Mouse (Mus musculus) regulatory T cell (primary cell): ENCODE measurements around the gene Ube2d1.

Experiments used
- in situ Hi-C: fragments of 300-600 bp; cut with MboI, MseI; formaldehyde crosslinking; loops from one replicate; pipeline ENCODE4 v1.15.1; 2025; ENCODE audit warnings: high pct_unique_total_duplicates

Gene Ube2d1

GRCm38 (mm10) chr10:71291179-71291661 is 6.2 kb upstream of the Ube2d1 start:
- in situ Hi-C loops, result no loop called here

DNA sequence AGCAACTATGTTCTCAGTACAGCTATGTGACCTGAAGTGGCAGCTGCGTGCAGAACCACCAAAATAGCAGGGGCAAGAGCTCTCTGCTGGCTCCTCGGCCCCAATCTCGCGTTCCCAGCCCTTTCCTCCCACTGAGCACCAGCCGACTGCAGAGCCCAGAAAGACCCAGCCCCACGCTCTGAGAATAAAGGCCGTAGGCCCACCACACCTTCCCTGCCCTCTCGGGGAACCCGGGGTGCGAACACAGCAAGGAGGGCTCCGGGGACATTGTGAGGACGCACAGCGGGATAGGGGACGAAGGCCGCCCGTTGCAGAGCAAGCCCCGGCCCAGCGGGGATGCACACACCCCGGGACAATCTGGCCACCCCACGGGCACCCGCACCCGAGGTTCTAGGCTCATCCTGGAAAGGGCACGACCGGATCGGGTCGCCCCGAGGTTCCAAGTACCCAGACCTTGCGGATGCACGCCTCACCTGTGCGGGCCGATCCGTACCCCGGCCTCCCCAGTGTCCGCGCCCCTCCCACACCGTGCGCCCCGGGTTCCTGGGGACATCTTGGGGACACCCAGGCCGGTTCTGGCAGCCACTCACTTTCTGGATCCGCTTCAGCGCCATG is 444 bp downstream of the Ube2d1 start:
- in situ Hi-C loops, result no loop called here

DNA sequence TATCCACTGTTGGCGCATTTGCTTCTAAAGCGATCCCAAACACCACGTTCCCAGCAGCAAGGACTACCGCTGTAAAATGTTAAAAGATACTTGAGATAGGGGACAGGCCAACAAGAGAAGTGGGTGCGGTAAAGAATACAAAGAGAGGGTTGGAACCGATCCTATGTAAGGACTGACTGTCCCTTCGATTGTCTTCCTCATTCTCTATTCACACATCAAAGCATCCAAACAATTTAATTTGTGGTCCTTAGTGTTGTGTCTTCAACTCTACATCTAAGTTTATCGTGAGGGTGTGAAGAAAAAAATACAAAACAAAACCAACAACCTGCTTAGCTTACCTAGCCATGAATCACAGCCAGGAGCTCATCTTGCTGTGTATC is 941 bp downstream of the Ube2d1 start:
- in situ Hi-C loops, result no loop called here

DNA sequence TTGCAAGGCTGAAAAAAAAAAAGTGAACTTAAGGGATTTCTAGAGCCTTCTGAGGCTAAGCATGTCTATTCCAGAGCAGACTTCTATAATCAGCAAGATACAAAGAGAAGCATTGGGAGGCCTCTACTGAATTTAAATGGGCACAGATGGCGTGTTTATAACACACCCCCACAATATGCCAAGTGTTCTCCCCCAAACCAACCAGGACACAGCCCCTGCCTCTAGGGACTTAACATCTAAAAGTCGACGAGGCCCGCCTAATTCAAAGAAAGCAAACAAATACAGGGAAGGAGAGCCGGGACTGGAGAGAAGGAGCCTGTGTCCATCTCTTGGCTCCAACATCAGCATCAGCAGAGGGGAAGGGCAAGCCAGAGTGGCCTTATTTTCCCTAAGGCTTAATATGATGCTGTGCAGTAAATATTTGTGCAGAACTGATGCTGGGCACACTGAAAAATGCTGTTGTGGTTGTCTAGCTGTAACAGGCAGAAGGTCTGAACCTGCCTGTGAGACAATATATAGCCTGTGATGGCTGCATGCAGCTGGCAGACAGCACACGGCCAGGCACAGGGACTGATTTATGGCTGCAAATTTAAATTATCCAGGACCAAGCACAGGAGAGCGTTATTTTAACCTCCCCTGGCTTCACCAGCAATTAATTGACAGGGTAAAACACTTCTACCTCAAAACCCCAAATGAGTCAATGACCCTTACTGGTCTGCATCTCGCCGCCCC is 11.9 kb downstream of the Ube2d1 start:
- in situ Hi-C loops, result no loop called here

- in situ Hi-C loops, result no loop called here
These were observed 17.1 kb downstream of the Ube2d1 start for GRCm38 (mm10) chr10:71267973-71268372.

- in situ Hi-C loops, result no loop called here
These were observed 17.6 kb downstream of the Ube2d1 start for GRCm38 (mm10) chr10:71267511-71267910.

DNA sequence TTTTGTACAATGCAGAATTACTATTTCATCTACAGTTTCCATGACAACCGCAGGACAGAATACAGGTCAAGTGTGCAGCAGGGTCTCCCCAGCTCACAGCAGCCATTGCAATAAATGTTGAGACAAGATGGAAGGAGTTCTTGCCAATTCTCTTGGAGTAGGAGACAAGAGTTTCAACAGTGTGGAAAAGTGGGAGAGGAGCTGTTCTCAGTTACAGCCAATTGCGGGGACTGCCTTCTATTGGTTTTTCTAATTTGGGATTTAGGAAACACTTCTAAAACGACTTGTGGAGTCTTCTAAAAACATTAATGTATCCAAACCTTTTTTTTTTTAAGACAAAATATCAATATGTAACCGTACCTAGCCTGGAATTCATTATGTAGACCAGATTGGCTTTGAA is 20.0 kb downstream of the Ube2d1 start:
- in situ Hi-C loops, result no loop called here

DNA sequence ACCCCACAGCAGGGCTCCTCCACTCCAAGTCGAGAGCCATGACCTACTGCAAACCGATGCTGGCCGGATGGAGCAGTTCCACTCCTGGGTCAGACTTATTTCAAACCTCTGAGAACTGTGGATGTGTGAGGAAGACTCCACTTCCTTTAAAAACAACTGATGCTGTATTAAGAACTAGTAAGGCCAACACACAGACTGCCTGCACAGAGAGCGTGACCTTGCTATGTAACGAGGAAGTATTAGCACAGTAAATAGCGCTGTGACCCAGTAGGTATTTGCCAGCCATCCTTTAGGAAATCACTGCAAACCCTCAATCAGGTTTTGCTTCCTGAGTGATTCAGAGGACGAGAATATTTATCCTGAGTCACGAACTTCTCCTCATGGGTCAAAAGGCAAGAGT is 23.4 kb downstream of the Ube2d1 start:
- in situ Hi-C loops, result no loop called here

- in situ Hi-C loops, result no loop called here
These were observed 26.1 kb downstream of the Ube2d1 start for GRCm38 (mm10) chr10:71258943-71259342.

DNA sequence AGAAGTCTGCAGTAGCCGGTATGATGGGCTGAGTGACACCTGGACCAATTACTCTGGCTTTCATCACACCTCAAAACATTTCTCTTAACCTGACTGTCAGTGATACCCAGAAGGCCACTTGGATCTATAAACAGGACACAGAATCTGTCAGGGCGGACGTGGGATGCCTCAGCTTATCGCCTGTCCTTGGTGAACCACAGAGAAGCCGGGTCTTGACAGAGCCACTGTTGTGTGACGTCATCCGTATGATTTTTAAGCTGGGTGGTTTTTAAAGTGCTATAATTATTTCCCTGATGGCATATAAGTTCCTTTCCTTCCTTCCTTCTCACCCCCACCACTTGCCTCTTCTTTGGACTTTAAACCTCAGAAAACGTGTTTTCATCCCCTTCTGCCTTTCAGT is 26.5 kb downstream of the Ube2d1 start:
- in situ Hi-C loops, result no loop called here

DNA sequence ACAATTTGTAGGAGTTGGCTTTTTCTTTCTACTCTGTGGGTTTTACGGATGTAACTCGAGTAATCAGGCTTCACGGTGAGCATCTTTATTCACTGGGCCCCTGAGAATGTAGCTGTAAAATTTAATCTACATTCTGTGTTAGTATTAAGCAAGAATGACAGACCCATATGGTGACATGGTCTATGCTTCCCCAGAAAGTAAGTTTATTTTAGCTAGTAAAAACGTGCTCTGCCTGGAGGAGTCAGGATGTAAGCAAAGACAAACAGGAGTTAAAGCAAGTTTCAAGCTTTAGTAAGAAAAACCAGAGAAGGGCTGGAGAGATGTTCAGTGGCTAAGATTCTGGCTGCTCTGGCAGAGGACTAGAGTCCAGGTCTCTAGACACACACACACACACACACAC is 31.9 kb downstream of the Ube2d1 start:
- in situ Hi-C loops, result no loop called here

- in situ Hi-C loops, result no loop called here
These were observed 32.6 kb downstream of the Ube2d1 start for GRCm38 (mm10) chr10:71252421-71252820.

DNA sequence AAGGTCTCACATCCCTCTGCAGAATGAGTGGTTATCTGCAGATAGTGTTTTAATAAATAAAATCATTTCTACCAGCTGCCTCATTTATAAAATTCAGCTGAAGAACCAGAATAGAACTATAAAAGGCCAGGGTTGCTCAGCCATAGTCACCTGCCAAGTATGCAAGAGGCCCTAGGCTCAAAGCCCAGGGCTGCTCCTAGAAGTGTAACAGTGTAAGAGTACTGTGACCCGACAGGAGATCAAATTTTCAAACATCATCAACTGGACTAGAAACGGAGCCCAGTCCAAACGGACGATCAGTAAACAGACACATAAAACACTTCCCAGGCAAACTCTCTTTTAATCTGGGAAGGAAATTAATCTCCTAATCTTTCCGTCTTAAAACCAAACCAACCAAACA is 33.2 kb downstream of the Ube2d1 start:
- in situ Hi-C loops, result no loop called here

GRCm38 (mm10) chr10:71251256-71251655 is 33.8 kb downstream of the Ube2d1 start:
- in situ Hi-C loops, result no loop called here

DNA sequence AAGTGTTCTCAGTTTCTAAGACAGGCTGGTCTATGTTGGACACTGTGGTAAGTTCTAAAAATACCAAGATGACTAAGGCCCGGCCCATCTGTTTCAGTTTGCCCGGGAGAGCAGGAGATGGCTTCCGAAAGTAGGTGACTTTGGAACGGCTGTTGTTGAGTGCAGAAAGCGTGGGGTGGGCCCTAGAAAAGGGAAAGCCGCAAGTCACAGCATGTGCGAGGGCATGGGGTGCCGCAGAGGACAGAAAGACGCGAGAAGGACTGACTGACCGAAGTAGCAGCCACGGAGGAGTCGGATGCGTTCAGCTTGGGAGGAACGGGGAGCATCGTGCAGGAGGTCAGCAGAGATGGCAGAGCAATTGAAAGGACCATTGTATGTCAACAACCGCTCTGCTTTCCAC is 34.6 kb downstream of the Ube2d1 start:
- in situ Hi-C loops, result no loop called here

- in situ Hi-C loops, result loop anchor here (25.0 kb wide), 1 partner anchor 1887 kb away; the partner anchor contains the start of gene Cdk1
These were observed 35.8 kb downstream of the Ube2d1 start for GRCm38 (mm10) chr10:71249086-71249880.

GRCm38 (mm10) chr10:71246956-71247355 is 38.1 kb downstream of the Ube2d1 start:
- in situ Hi-C loops, result loop anchor here (25.0 kb wide), 1 partner anchor 1885 kb away; the partner anchor contains the start of gene Cdk1

DNA sequence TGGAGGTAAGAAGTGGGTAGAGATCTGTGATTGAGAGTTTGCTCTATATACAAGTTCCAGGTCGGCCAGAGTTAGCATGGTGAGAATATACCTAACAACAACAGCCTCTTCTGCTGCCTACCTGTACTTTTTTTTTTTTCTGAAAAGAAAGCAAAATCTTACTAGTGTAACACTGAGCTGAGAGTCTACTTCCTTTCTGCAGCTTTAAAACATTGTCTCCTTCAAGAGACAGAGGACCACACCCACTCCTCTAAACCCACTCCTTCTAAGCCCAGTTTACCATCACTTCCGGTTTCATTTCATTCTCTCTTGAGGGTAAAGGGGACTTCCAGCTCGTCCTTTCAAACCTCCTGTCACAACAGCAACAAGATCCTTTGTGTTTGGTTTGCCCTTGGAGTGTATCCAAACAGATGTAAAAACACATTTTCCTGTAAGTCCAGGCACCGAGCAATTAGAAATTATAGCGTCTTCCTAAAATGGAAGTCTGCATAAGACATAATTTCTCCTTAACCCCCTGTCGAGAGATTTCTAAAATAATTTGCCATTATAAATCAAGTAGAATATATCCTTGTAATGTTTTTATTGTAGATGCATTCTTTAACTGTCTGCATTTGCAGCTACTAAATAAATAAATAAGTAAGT is 45.5 kb downstream of the Ube2d1 start:
- in situ Hi-C loops, result loop anchor here (5.0 to 25.0 kb wide), 3 partner anchors 108 to 1877 kb away; partner anchors contain the start of genes Cdk1 and Ipmk

- in situ Hi-C loops, result loop anchor here (5.0 to 25.0 kb wide), 3 partner anchors 109 to 1876 kb away; partner anchors contain the start of genes Cdk1 and Ipmk
These were observed 46.9 kb downstream of the Ube2d1 start, which contains the start of gene Tfam for GRCm38 (mm10) chr10:71238240-71238554. Gene Tfam, minus strand, starts transcription at chr10:71238280.

DNA sequence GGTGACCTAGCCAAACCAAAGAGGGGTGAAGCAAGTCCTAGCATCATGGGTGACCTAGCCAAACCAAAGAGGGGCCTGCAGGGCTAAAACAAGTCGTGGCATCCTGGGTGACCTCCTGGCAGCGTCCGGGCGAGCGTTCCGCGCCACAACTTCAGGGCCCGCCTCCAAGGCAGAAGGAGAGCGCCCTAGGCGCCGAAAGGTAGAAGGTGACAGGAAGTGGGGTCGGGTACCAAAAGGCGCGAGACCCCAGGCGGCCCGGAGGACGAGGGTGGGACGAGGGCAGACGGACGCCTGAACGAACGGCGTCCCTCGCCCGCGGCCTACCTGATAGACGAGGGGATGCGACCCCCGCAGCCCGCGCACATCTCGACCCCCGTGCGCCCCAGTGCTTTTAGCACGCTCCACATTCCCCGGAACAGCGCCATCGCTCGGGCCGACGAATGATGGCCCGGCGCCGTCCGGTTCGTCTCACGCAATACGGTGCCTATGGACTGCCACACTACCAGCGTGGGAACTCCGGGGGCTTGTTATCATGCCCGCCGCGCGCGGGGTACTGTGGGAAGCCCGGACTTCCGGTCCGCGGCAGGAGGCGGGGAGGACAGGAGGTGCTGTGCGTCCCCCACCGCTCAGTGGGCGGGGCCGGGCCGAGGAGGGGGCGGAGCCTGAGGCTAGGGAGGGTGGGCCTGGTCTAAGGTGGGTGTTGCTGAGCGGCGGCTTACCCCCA is 47.4 kb downstream of the Ube2d1 start:
- in situ Hi-C loops, result loop anchor here (5.0 to 25.0 kb wide), 3 partner anchors 110 to 1875 kb away; partner anchors contain the start of genes Cdk1 and Ipmk

- in situ Hi-C loops, result loop anchor here (25.0 kb wide), 1 partner anchor 1872 kb away; the partner anchor contains the start of gene Cdk1
These were observed 51.0 kb downstream of the Ube2d1 start for GRCm38 (mm10) chr10:71234071-71234470.
